Mouse (Mus musculus): Measurements from ENCODE around the gene Proser2. TPM values are rescaled to one million over a fixed set of nuclear protein-coding genes. Genes with fewer than 3 reads are reported as not detected.

Proser2 gene
- polyA plus RNA-seq, 1 experiment from 2014 or later, result 5.1 TPM

DNA sequence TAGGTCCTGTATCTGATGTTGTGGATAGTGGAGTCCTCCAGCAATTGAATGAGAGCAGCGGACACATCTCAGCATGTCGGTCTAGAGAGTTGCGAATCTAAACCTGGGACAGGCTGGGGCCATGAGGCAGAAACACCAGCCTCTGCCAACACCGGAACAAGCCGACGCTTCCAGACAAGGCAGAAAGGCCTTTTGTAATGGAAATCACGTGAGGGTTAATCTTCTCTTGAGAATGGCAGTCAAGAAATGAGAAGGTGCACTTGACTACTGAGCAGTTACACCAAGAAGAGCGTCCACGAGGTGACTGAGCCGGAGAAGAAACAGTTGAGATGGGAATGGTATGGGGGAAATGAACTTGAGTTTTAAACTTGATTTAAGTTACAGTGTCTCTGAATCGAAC, 74.5 kb downstream of the Proser2 start:
- Histone ChIP-seq H3K27me3 (ENCODE audit: low read depth, poor library complexity, severe bottlenecking) (no peaks in the 10 kb centered on the region), H3K27ac (no peak overlapping the region), H3K4me3 (no peak overlapping the region), H3K4me1 (no peaks in the 10 kb centered on the region), H3K36me3 (peaks cover 66% of the 10 kb centered on the region), H3K9me3 (replicated peaks) (no peaks in the 10 kb centered on the region)
- 93% methylated on average over 11 of the region's 11 CpGs for WGBS
- no peak for DNase-seq (ENCODE audit: low spot score)

DNA sequence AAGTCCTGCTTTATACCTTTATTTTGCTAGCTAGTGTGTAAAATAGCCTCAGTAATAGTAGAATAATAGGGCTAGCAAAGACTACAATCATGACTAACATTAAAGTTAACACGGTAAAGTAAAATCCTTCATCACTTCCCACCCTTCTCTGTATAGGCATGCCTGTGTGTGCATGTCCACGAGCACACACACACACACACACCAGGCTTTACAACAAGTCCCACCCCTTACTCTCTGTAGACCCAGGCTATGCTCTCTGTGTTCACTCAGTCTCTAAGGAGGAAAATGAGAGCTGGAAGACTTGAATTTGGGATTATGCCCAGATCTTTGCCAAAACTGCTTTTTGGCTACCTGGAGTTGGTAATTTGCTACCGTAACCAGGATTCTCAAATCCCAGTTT, 81.0 kb downstream of the Proser2 start:
- Histone ChIP-seq H3K9me3 (replicated peaks) (no peaks in the 10 kb centered on the region), H3K27ac (no peak overlapping the region), H3K36me3 (peaks cover 80% of the 10 kb centered on the region), H3K4me1 (no peaks in the 10 kb centered on the region), H3K4me3 (no peak overlapping the region), H3K27me3 (ENCODE audit: low read depth, poor library complexity, severe bottlenecking) (no peaks in the 10 kb centered on the region)
- no peak for DNase-seq (ENCODE audit: low spot score)
- 88% methylated on average over 3 of the region's 3 CpGs for WGBS

DNA sequence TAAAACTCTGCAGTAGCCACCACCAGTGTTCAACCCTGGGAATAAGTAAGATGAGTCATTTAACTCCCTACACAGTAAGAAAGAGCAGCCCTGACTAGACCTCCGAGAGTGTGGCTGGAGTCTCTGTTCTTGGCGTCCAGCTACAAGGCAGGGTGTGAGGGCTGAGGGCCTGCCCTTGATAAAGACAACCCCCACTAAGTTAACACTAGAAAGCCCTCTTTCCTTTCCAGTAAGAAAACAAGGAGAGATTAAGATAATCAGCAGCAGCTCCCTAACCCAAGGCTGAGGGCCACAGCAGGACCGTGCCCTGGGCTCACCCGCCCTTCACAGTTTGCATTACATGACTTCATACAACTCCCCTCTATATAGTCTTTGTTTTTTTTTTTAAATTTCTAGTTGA, 81.4 kb downstream of the Proser2 start:
- DNase-seq (ENCODE audit: low spot score), result no peak
- Histone ChIP-seq H3K4me3 (no peak overlapping the region), H3K36me3 (peaks cover 81% of the 10 kb centered on the region), H3K27me3 (ENCODE audit: low read depth, poor library complexity, severe bottlenecking) (no peaks in the 10 kb centered on the region), H3K9me3 (replicated peaks) (no peaks in the 10 kb centered on the region), H3K27ac (no peak overlapping the region), H3K4me1 (no peaks in the 10 kb centered on the region)
- WGBS, result 86% methylated on average over 4 of the region's 4 CpGs

Other genes with a start within 250 kb of the Proser2 start
- gene Sec61a2, start 234.8 kb downstream of the Proser2 start, polyA plus RNA-seq (2016; fragmentation: Nextera tagmentation; extraction: Ambion mirVana), result 85.0 and 95.1 TPM in 2 replicates
- gene Dhtkd1, start 187.4 kb downstream of the Proser2 start, polyA plus RNA-seq (2016; fragmentation: Nextera tagmentation; extraction: Ambion mirVana), result 6.5 and 9.2 TPM in 2 replicates
- 9.9 and 11.5 TPM in 2 replicates for gene Upf2, start 178.7 kb downstream of the Proser2 start, polyA plus RNA-seq (2016; fragmentation: Nextera tagmentation; extraction: Ambion mirVana)
- gene Echdc3, start 82.8 kb upstream of the Proser2 start, polyA plus RNA-seq (2016; fragmentation: Nextera tagmentation; extraction: Ambion mirVana), result 4.0 and 4.2 TPM in 2 replicates
- 11.8 and 12.8 TPM in 2 replicates for gene Usp6nl, start 192.5 kb upstream of the Proser2 start, polyA plus RNA-seq (2016; fragmentation: Nextera tagmentation; extraction: Ambion mirVana)